Mouse (Mus musculus) CH12.LX (cell line): Measurements from ENCODE around the gene Capza2.

Experiments
- CTCF ChIP-seq, 2 experiments: IDR thresholded peaks in 1 of 2; conservative IDR thresholded peaks in 1 of 2; 2 replicates each; pipeline ENCODE4 v1.5.1; 2011 to 2012; ENCODE audit warnings: low read depth in 2 of 2, low read length in 2 of 2, improper control_type of control experiment in 1 of 2, inconsistent platforms in 1 of 2, mild to moderate bottlenecking in 1 of 2, moderate library complexity in 1 of 2
- ETS1 ChIP-seq: conservative IDR thresholded peaks from 2 replicates; pipeline ENCODE4 v1.6.1; 2012; ENCODE audit warnings: low read depth, mild to moderate bottlenecking, inconsistent platforms, low read length, improper control_type of control experiment, moderate library complexity
- MYC ChIP-seq: IDR thresholded peaks from 2 replicates; pipeline ENCODE4 v1.6.1; 2011; ENCODE audit warnings: low read depth, mild to moderate bottlenecking, improper control_type of control experiment, low read length
- NELFE ChIP-seq: IDR thresholded peaks from 2 replicates; pipeline ENCODE4 v1.6.1; 2011; ENCODE audit warnings: low read depth, low read length, improper control_type of control experiment
- POLR2A ChIP-seq: IDR thresholded peaks from 2 replicates; pipeline ENCODE4 v1.6.1; 2011; ENCODE audit warnings: low read depth, mild to moderate bottlenecking, improper control_type of control experiment, low read length
- SIN3A ChIP-seq: IDR thresholded peaks from 2 replicates; pipeline ENCODE4 v1.6.1; 2012; ENCODE audit warnings: low read length, improper control_type of control experiment, inconsistent platforms
- USF1 ChIP-seq: IDR thresholded peaks from 2 replicates; pipeline ENCODE4 v1.6.1; 2014; ENCODE audit warnings: low read depth, mild to moderate bottlenecking, inconsistent platforms, low read length, improper control_type of control experiment
- ZC3H11A ChIP-seq: IDR thresholded peaks from 2 replicates; pipeline ENCODE4 v1.6.1; 2012; ENCODE audit warnings: low read depth, mild to moderate bottlenecking, inconsistent platforms, low read length, improper control_type of control experiment
- ZKSCAN1 ChIP-seq: IDR thresholded peaks from 2 replicates; pipeline ENCODE4 v1.6.1; 2012; ENCODE audit warnings: low read depth, inconsistent platforms, low read length, improper control_type of control experiment, borderline replicate concordance

DNA sequence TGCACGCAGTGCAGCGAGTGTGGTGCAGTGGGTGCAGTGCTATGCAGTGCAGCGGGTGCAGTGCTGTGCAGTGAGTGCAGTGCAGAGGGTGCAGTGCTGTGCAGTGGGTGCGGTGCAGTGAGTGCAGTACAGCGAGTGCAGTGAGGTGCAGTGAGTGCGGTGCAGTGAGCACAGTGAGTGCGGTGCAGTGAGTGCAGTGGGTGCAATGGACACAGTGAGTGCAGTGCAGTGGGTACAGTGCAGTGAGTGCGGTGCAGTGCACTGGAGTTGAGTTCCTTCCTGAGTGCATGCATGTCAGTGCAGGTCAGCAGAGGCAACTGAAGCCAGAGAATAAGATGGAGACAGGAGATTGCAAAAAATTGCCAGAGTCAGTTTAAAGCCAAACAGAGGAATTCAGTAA, 45.8 kb downstream of the Capza2 start:
- TF ChIP-seq POLR2A (no peak), NELFE (no peak), CTCF (conservative IDR thresholded peaks at IDR 0.05 in 1 of 2, IDR thresholded peaks at IDR 0.05 in 1 of 2; ENCODE audit: low read depth in 2 of 2, low read length in 2 of 2) (no peak), MYC (no peak), ETS1 (no peak), ZC3H11A (no peak), ZKSCAN1 (no peak), USF1 (no peak), SIN3A (no peak)
